Comparison of ENCODE assay signal across 8 mouse cellular contexts in the genomic region with DNA sequence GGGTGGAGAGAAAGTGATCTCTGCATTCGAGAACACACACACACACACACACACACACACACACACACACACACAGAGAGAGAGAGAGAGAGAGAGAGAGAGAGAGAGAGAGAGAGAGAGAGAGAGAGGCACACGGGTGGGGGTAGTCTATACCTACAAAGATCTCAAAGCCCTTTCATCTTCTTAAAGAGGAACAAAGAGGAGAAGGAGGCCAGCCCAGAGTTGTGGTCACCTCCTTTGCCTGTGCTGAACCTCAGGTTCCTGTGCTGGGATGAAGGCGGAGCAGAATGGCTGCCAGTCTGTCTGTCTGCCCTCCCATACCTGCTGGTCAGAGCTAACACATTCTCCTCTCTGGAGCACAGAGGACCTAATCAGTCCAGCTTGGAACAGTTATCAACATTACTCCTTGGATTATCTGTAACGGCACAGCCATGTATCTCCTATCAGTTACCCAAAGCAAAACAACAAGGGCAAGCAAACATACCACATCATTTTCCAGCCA. TPM values are rescaled to one million over a fixed set of nuclear protein-coding genes. Genes with fewer than 3 reads are reported as not detected.
DNase-seq lines count a peak whose midpoint lies in the region; ATAC-seq and TF ChIP-seq lines count a peak whose summit lies in the region.

No protein-coding gene starts in this region.

- no peaks in the 10 kb centered on the region; the same call in 1 of the 2 replicates for H3K36me3 ChIP-seq in thymus, adult 2 months (ENCODE audit: control insufficient read depth, insufficient read depth, low read length)
- peaks cover 34% of the 10 kb centered on the region; the same call in 1 of the 2 replicates for H3K36me3 ChIP-seq in hindbrain, embryonic 10.5 days

- ATAC-seq in megakaryocyte progenitor cell, adult 5-6 weeks (replicated peaks; ENCODE audit: poor library complexity): peak; percentile 72

- H3K27me3 ChIP-seq in thymus, adult 2 months (ENCODE audit: control insufficient read depth, insufficient read depth, low read length): no peaks in the 10 kb centered on the region
- H3K27me3 ChIP-seq in hindbrain, embryonic 10.5 days (ENCODE audit: insufficient read depth, poor library complexity, severe bottlenecking): no peaks in the 10 kb centered on the region

- peaks cover 58% of the 10 kb centered on the region for H3K4me1 ChIP-seq in thymus, adult 2 months (replicated peaks; ENCODE audit: control insufficient read depth, insufficient read depth, low read length)
- H3K4me1 ChIP-seq in hindbrain, embryonic 10.5 days (replicated peaks): peaks cover 38% of the 10 kb centered on the region

- H3K9me3 ChIP-seq in hindbrain, embryonic 10.5 days: no peaks in the 10 kb centered on the region

- TF ChIP-seq CTCF in thymus, adult 2 months (IDR thresholded peaks at IDR 0.05; ENCODE audit: borderline replicate concordance, control insufficient read depth, extremely low read depth, insufficient read depth, low read length, poor library complexity): no peak

- H3K4me3 ChIP-seq in thymus, adult 2 months (ENCODE audit: control insufficient read depth, insufficient read depth, low read length): no peak overlapping the region; the same call in 1 of the 2 replicates
- peak overlapping the region; percentile 52 for H3K4me3 ChIP-seq in hindbrain, embryonic 10.5 days

- H3K27ac ChIP-seq in thymus, adult 2 months (ENCODE audit: control insufficient read depth, insufficient read depth, low read length): peak overlapping the region; percentile 53
- H3K27ac ChIP-seq in hindbrain, embryonic 10.5 days: peak overlapping the region; percentile 97

- WGBS in thymus, adult 2 months: 1% methylated on average over 4 of the region's 4 CpGs
- WGBS in hindbrain, embryonic 10.5 days: 45% methylated on average over 4 of the region's 4 CpGs

- TF ChIP-seq POLR2A in thymus, adult 2 months (IDR thresholded peaks at IDR 0.05; ENCODE audit: control insufficient read depth, extremely low read depth, insufficient read depth, low read length, poor library complexity): no peak

- DNase-seq in thymus, adult 2 months: no peak
- no peak for DNase-seq in thymus, postnatal 10 days (ENCODE audit: low spot score in 2 of 2)
- no peak for DNase-seq in hindbrain, embryonic 10.5 days (ENCODE audit: low spot score)
- DNase-seq in layer of hippocampus, adult 9-10 months (ENCODE audit: low spot score): no peak
- no peak for DNase-seq in layer of hippocampus, adult 9-11 months
- no peak for DNase-seq in spleen, postnatal 10 days (ENCODE audit: low spot score in 2 of 2)
- DNase-seq in cerebellum, adult 8-10 months: no peak

RNA-seq across cellular contexts. Expression of a gene that starts 8.9 kb away (rescaled TPM):
- 0.13 and 0.20 TPM in 2 replicates for polyA plus RNA-seq in thymus, adult 2 months (2012; rRNA removed)
- 0.07 and 1.0 TPM in 2 replicates for polyA plus RNA-seq in hindbrain, embryonic 10.5 days (2016; fragmentation: Nextera tagmentation; extraction: Ambion mirVana)
- total RNA-seq in megakaryocyte progenitor cell, adult 5-6 weeks (2015): not detected in 2 replicates
- not detected in 2 replicates for total RNA-seq in megakaryocyte progenitor cell, adult 5-6 weeks (2017)

RNA-seq across cellular contexts. Expression of a gene that starts 8.9 kb away (rescaled TPM):
- polyA plus RNA-seq in thymus, adult 2 months (2012; rRNA removed): 32.6 and 37.4 TPM in 2 replicates
- 20.7 and 21.9 TPM in 2 replicates for polyA plus RNA-seq in hindbrain, embryonic 10.5 days (2016; fragmentation: Nextera tagmentation; extraction: Ambion mirVana)
- total RNA-seq in megakaryocyte progenitor cell, adult 5-6 weeks (2015): 10.2 and 13.1 TPM in 2 replicates
- 12.1 and 18.3 TPM in 2 replicates for total RNA-seq in megakaryocyte progenitor cell, adult 5-6 weeks (2017)

RNA-seq across cellular contexts. Expression of a gene that starts 27.3 kb away (rescaled TPM):
- polyA plus RNA-seq in thymus, adult 2 months (2012; rRNA removed): 0.03 and 0.04 TPM in 2 replicates
- 0.41 TPM in 1 of 2 replicates, not detected in the other for polyA plus RNA-seq in hindbrain, embryonic 10.5 days (2016; fragmentation: Nextera tagmentation; extraction: Ambion mirVana)
- total RNA-seq in megakaryocyte progenitor cell, adult 5-6 weeks (2015): not detected in 2 replicates
- not detected in 2 replicates for total RNA-seq in megakaryocyte progenitor cell, adult 5-6 weeks (2017)

RNA-seq across cellular contexts. Expression of a gene that starts 44.8 kb away (rescaled TPM):
- 0.14 and 0.84 TPM in 2 replicates for polyA plus RNA-seq in thymus, adult 2 months (2012; rRNA removed)
- polyA plus RNA-seq in hindbrain, embryonic 10.5 days (2016; fragmentation: Nextera tagmentation; extraction: Ambion mirVana): 1.6 and 1.8 TPM in 2 replicates
- total RNA-seq in megakaryocyte progenitor cell, adult 5-6 weeks (2015): not detected in 2 replicates
- total RNA-seq in megakaryocyte progenitor cell, adult 5-6 weeks (2017): 0.34 and 0.62 TPM in 2 replicates

RNA-seq across cellular contexts. Expression of a gene that starts 55.4 kb away (rescaled TPM):
- polyA plus RNA-seq in thymus, adult 2 months (2012; rRNA removed): 20.4 and 30.4 TPM in 2 replicates
- 109 and 115 TPM in 2 replicates for polyA plus RNA-seq in hindbrain, embryonic 10.5 days (2016; fragmentation: Nextera tagmentation; extraction: Ambion mirVana)
- total RNA-seq in megakaryocyte progenitor cell, adult 5-6 weeks (2015): 413 and 417 TPM in 2 replicates
- total RNA-seq in megakaryocyte progenitor cell, adult 5-6 weeks (2017): 162 and 194 TPM in 2 replicates
